Mouse (Mus musculus): Measurements from ENCODE around the gene Rai1. TPM values are rescaled to one million over a fixed set of nuclear protein-coding genes. Genes with fewer than 3 reads are reported as not detected.

The Rai1 gene
- polyA plus RNA-seq, 1 experiment = 205 TPM

- H3K27me3 ChIP-seq (ENCODE audit: control insufficient read depth, insufficient read depth, low read length) = no peaks in the 10 kb centered on the region
- WGBS = 61% methylated on average over 6 of the region's 6 CpGs
- no peak overlapping the region for H3K4me3 ChIP-seq (ENCODE audit: control insufficient read depth, insufficient read depth, low read length)
- no peaks in the 10 kb centered on the region for H3K36me3 ChIP-seq (ENCODE audit: control insufficient read depth, insufficient read depth, low read length)
- 0 out of 2 replicates have a peak overlapping the region, but pooled peaks have one; percentile 35 for H3K27ac ChIP-seq (ENCODE audit: control insufficient read depth, insufficient read depth, low read length)
- peaks cover 47% of the 10 kb centered on the region for H3K4me1 ChIP-seq (replicated peaks; ENCODE audit: control insufficient read depth, insufficient read depth, low read length)
- no peak for DNase-seq
- TF ChIP-seq CTCF (IDR thresholded peaks at IDR 0.05; ENCODE audit: borderline replicate concordance, control insufficient read depth, extremely low read depth, insufficient read depth, low read length, poor library complexity) (no peak), POLR2A (IDR thresholded peaks at IDR 0.05; ENCODE audit: control insufficient read depth, extremely low read depth, insufficient read depth, low read length, poor library complexity) (no peak)
These were observed 2.1 kb upstream of the Rai1 start for GRCm38 (mm10) chr11:60102664-60103063.

- 0 out of 2 replicates have a peak overlapping the region, but pooled peaks have one; percentile 27 for H3K27ac ChIP-seq (ENCODE audit: control insufficient read depth, insufficient read depth, low read length)
- no peaks in the 10 kb centered on the region for H3K27me3 ChIP-seq (ENCODE audit: control insufficient read depth, insufficient read depth, low read length)
- no peak overlapping the region for H3K4me3 ChIP-seq (ENCODE audit: control insufficient read depth, insufficient read depth, low read length)
- 96% methylated on average over 7 of the region's 7 CpGs for WGBS
- H3K4me1 ChIP-seq (replicated peaks; ENCODE audit: control insufficient read depth, insufficient read depth, low read length) = peaks cover 56% of the 10 kb centered on the region
- DNase-seq = no peak
- H3K36me3 ChIP-seq (ENCODE audit: control insufficient read depth, insufficient read depth, low read length) = no peaks in the 10 kb centered on the region
- TF ChIP-seq POLR2A (IDR thresholded peaks at IDR 0.05; ENCODE audit: control insufficient read depth, extremely low read depth, insufficient read depth, low read length, poor library complexity) (no peak), CTCF (IDR thresholded peaks at IDR 0.05; ENCODE audit: borderline replicate concordance, control insufficient read depth, extremely low read depth, insufficient read depth, low read length, poor library complexity) (no peak)
These were observed 1.2 kb upstream of the Rai1 start for GRCm38 (mm10) chr11:60103567-60103966.

GRCm38 (mm10) chr11:60105593-60106542 is 1.1 kb downstream of the Rai1 start:
- H3K4me3 ChIP-seq (ENCODE audit: control insufficient read depth, insufficient read depth, low read length) = peak overlapping the region; percentile 96
- H3K36me3 ChIP-seq (ENCODE audit: control insufficient read depth, insufficient read depth, low read length) = no peaks in the 10 kb centered on the region
- DNase-seq = peak; percentile 71
- H3K27ac ChIP-seq (ENCODE audit: control insufficient read depth, insufficient read depth, low read length) = peak overlapping the region; percentile 80
- H3K4me1 ChIP-seq (replicated peaks; ENCODE audit: control insufficient read depth, insufficient read depth, low read length) = peaks cover 60% of the 10 kb centered on the region
- H3K27me3 ChIP-seq (ENCODE audit: control insufficient read depth, insufficient read depth, low read length) = no peaks in the 10 kb centered on the region
- under 1% methylated on average over 88 of the region's 88 CpGs for WGBS
- TF ChIP-seq CTCF (IDR thresholded peaks at IDR 0.05; ENCODE audit: borderline replicate concordance, control insufficient read depth, extremely low read depth, insufficient read depth, low read length, poor library complexity) (no peak), POLR2A (IDR thresholded peaks at IDR 0.05; ENCODE audit: control insufficient read depth, extremely low read depth, insufficient read depth, low read length, poor library complexity) (no peak)

GRCm38 (mm10) chr11:60106543-60107110 is 1.8 kb downstream of the Rai1 start:
- TF ChIP-seq POLR2A (IDR thresholded peaks at IDR 0.05; ENCODE audit: control insufficient read depth, extremely low read depth, insufficient read depth, low read length, poor library complexity) (no peak), CTCF (IDR thresholded peaks at IDR 0.05; ENCODE audit: borderline replicate concordance, control insufficient read depth, extremely low read depth, insufficient read depth, low read length, poor library complexity) (no peak; the same call in 1 of the 2 replicates)
- H3K36me3 ChIP-seq (ENCODE audit: control insufficient read depth, insufficient read depth, low read length) = no peaks in the 10 kb centered on the region
- H3K27ac ChIP-seq (ENCODE audit: control insufficient read depth, insufficient read depth, low read length) = peak overlapping the region; percentile 80; the same call in 1 of the 2 replicates
- H3K4me3 ChIP-seq (ENCODE audit: control insufficient read depth, insufficient read depth, low read length) = peak overlapping the region; percentile 96
- DNase-seq = peak; percentile 40
- 16% methylated on average over 14 of the region's 14 CpGs for WGBS
- no peaks in the 10 kb centered on the region for H3K27me3 ChIP-seq (ENCODE audit: control insufficient read depth, insufficient read depth, low read length)
- H3K4me1 ChIP-seq (replicated peaks; ENCODE audit: control insufficient read depth, insufficient read depth, low read length) = peaks cover 63% of the 10 kb centered on the region

GRCm38 (mm10) chr11:60107449-60107848 is 2.6 kb downstream of the Rai1 start:
- Histone ChIP-seq H3K4me1 (replicated peaks; ENCODE audit: control insufficient read depth, insufficient read depth, low read length) (peaks cover 60% of the 10 kb centered on the region), H3K4me3 (ENCODE audit: control insufficient read depth, insufficient read depth, low read length) (no peak overlapping the region)

GRCm38 (mm10) chr11:60108631-60109172 is 3.9 kb downstream of the Rai1 start:
- peaks cover 57% of the 10 kb centered on the region for H3K4me1 ChIP-seq (replicated peaks; ENCODE audit: control insufficient read depth, insufficient read depth, low read length)
- 40% methylated on average over 5 of the region's 5 CpGs for WGBS
- peak; percentile 34 for DNase-seq
- no peak overlapping the region for H3K4me3 ChIP-seq (ENCODE audit: control insufficient read depth, insufficient read depth, low read length)
- peak overlapping the region; percentile 45 for H3K27ac ChIP-seq (ENCODE audit: control insufficient read depth, insufficient read depth, low read length)
- TF ChIP-seq CTCF (IDR thresholded peaks at IDR 0.05; ENCODE audit: borderline replicate concordance, control insufficient read depth, extremely low read depth, insufficient read depth, low read length, poor library complexity) = peak; percentile 28; the same call in 1 of the 2 replicates
- no peak for TF ChIP-seq POLR2A (IDR thresholded peaks at IDR 0.05; ENCODE audit: control insufficient read depth, extremely low read depth, insufficient read depth, low read length, poor library complexity)
- H3K27me3 ChIP-seq (ENCODE audit: control insufficient read depth, insufficient read depth, low read length) = no peaks in the 10 kb centered on the region
- no peaks in the 10 kb centered on the region for H3K36me3 ChIP-seq (ENCODE audit: control insufficient read depth, insufficient read depth, low read length)

More at GRCm38 (mm10) chr11:60107449-60107848, 2.6 kb downstream of the Rai1 start:
- 54% methylated on average over 3 of the region's 3 CpGs for WGBS
- Histone ChIP-seq H3K27me3 (ENCODE audit: control insufficient read depth, insufficient read depth, low read length) (no peaks in the 10 kb centered on the region), H3K36me3 (ENCODE audit: control insufficient read depth, insufficient read depth, low read length) (no peaks in the 10 kb centered on the region), H3K27ac (ENCODE audit: control insufficient read depth, insufficient read depth, low read length) (peak overlapping the region; percentile 45)
- no peak for DNase-seq
- no peak for TF ChIP-seq CTCF (IDR thresholded peaks at IDR 0.05; ENCODE audit: borderline replicate concordance, control insufficient read depth, extremely low read depth, insufficient read depth, low read length, poor library complexity)
- TF ChIP-seq POLR2A (IDR thresholded peaks at IDR 0.05; ENCODE audit: control insufficient read depth, extremely low read depth, insufficient read depth, low read length, poor library complexity) = no peak

All from thymus, adult 2 months (tissue).